Mouse (Mus musculus) layer of hippocampus, adult 2 months (tissue): ENCODE measurements around the gene Casz1. TPM values are rescaled to one million over a fixed set of nuclear protein-coding genes. Genes with fewer than 3 reads are reported as not detected.

ENCODE experiments used
- DNase-seq, 2 experiments: peaks; one replicate each; pipeline ENCODE4 v3.0.0; 2022; ENCODE audit warnings: low spot score in 2 of 2
- H3K27ac ChIP-seq: fragments of 200-600 bp; 2 replicates; pipeline ENCODE4 v1.8.1; 2022
- H3K4me3 ChIP-seq: fragments of 200-600 bp; 2 replicates; pipeline ENCODE4 v1.8.1; 2022; ENCODE audit warnings: mild to moderate bottlenecking
- CTCF ChIP-seq: fragments of 200-600 bp; conservative IDR thresholded peaks from 2 replicates; pipeline ENCODE4 v1.8.1; 2022; ENCODE audit warnings: antibody characterized with exemption, mild to moderate bottlenecking, moderate library complexity
- total RNA-seq, 2 experiments: library from RNA; stranded (reverse); gene quantifications; 2 replicates each; pipeline ENCODE4 v1.2.3; 2021

Casz1 gene
- total RNA-seq, 2 experiments from 2014 or later = 0.34 to 0.56 TPM

DNA sequence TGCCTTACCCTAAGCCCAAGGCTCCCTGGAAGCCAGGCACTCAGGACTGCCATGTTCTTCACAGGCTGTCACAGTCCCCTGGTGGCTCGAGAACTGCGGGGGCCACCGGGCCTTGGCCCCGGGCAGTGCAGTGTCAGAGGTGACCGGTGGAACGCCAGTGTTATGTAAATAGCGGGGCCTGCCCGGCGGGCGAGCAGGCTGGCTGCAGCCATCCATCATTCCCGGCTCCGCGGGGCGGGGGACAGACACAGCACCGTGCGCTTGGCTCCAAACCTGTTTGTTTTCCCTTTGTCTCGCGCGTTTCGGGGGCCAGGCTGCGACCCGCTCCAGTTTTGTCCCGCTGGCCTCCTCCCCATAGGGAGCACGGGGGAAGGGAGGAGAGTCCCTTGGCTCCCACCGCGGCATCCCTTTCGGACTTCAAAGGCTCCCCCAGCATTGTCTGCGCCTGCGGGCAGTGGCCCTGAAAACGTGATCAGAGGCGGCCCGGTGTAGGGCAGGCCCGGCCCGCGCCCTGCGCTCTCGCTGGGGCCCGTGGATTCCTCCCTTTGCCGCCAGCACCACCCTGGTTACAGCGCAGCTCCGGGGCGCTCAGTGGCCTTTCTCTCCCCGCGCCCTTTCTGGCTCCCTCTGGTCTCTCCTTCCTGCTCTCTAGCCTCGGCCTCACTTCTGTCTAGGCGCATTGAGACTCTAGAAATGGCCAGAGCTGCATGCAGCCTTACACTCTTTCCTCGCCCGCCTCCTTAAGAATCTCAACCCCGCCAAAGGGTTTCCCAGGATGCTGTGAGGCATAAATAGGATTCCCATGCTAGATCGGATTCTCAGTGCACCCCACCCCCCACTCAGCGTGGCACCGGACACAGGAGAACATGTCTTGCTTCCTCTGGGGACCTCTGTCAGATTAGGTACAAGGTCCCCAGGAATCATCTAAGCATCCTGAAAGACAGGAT is 86.9 kb downstream of the Casz1 start:
- H3K27ac ChIP-seq = no peak overlapping the region
- no peak for DNase-seq
- H3K4me3 ChIP-seq = peak overlapping the region; percentile 28
- no peak for TF ChIP-seq CTCF

- Histone ChIP-seq H3K27ac (no peak overlapping the region), H3K4me3 (no peak overlapping the region)
- no peak for TF ChIP-seq CTCF
- no peak for DNase-seq
Measured at GRCm38 (mm10) chr4:148896125-148896524, 91.9 kb downstream of the Casz1 start.

- no peak for TF ChIP-seq CTCF
- no peak overlapping the region for H3K27ac ChIP-seq
- DNase-seq = no peak
- H3K4me3 ChIP-seq = peak overlapping the region; percentile 63
Measured at GRCm38 (mm10) chr4:148899927-148900294, 95.7 kb downstream of the Casz1 start.

DNA sequence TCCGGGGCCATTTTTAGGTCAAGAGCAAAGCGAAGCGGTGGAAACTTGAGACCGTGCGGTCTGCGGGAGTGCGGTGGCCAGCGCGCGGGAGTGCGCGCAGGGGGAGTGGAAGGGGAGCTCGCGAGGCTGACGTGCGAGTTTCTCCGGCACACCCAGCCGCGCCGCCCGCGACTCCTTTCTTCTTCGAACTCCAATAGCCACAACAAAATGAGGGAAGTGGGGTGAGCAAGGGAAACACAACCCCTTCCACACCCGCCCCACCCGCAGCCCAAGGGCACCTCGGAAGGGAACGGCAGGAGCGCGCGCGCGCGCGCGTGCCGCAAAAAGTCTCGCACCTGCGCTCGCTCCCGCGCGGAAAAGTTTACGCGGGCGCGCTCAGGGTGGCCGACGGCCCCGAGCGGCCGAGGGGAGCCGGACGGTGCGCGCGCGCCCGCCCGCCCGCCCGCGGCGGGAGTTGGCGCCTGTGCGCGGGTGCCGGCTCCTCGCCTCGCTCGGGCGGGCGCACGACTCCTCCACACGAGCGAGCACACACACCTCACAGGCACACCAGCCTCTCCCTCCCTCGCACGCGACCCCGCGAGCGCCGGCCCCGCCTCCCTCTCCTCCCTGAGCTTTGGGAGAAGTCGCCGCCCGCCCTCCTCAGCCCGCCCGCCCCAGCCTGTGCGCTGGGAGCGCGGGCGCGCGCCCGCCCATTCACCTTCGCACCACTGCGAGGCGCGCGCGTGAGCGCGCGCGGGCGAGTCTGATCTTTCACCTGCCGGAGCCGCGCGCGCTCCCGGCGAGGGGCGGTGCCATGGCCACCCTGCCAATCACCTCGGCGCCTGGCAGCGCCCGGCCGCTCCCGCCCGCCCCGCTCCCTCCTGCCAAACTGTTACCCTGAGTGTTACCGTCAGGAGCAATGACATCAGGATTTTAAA is 96.3 kb downstream of the Casz1 start:
- no peak for TF ChIP-seq CTCF

GRCm38 (mm10) chr4:148901275-148902052 is 97.2 kb downstream of the Casz1 start:
- H3K27ac ChIP-seq = no peak overlapping the region
- no peak for TF ChIP-seq CTCF
- DNase-seq = no peak
- peak overlapping the region; percentile 63 for H3K4me3 ChIP-seq

More for the DNA sequence above, 96.3 kb downstream of the Casz1 start:
- no peak for DNase-seq
- Histone ChIP-seq H3K27ac (no peak overlapping the region), H3K4me3 (peak overlapping the region; percentile 63)

GRCm38 (mm10) chr4:148902919-148903727 is 98.9 kb downstream of the Casz1 start:
- Histone ChIP-seq H3K4me3 (no peak overlapping the region), H3K27ac (no peak overlapping the region)
- DNase-seq = no peak
- TF ChIP-seq CTCF = peak; percentile 71

DNA sequence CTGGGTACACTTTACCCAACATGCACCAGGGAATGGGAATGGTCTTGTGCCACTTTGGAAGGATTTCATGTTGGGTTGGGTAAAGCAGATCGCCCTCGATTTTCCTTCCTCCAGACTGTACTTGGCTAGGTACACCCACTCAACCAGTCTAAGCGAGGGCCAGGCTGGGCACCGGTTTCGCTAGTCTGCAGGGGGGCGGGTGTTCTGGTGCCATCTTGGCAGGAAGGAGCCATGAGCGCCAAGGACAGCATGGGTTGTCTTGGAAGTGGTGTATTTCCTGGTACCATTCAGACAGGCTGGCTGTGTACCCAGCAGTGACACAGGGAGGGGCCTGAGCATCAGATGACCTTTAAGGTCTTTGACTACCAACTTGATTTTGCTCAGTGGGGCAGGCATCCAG is 101.1 kb downstream of the Casz1 start:
- TF ChIP-seq CTCF = no peak
- H3K27ac ChIP-seq = no peak overlapping the region
- no peak overlapping the region for H3K4me3 ChIP-seq
- no peak for DNase-seq

- Histone ChIP-seq H3K4me3 (no peak overlapping the region), H3K27ac (no peak overlapping the region)
- DNase-seq = no peak
- no peak for TF ChIP-seq CTCF
Measured at GRCm38 (mm10) chr4:148906806-148907205, 102.6 kb downstream of the Casz1 start.

GRCm38 (mm10) chr4:148908214-148908681 is 104.0 kb downstream of the Casz1 start:
- no peak overlapping the region for H3K27ac ChIP-seq
- peak; percentile 76 for TF ChIP-seq CTCF
- DNase-seq = no peak
- no peak overlapping the region for H3K4me3 ChIP-seq

DNA sequence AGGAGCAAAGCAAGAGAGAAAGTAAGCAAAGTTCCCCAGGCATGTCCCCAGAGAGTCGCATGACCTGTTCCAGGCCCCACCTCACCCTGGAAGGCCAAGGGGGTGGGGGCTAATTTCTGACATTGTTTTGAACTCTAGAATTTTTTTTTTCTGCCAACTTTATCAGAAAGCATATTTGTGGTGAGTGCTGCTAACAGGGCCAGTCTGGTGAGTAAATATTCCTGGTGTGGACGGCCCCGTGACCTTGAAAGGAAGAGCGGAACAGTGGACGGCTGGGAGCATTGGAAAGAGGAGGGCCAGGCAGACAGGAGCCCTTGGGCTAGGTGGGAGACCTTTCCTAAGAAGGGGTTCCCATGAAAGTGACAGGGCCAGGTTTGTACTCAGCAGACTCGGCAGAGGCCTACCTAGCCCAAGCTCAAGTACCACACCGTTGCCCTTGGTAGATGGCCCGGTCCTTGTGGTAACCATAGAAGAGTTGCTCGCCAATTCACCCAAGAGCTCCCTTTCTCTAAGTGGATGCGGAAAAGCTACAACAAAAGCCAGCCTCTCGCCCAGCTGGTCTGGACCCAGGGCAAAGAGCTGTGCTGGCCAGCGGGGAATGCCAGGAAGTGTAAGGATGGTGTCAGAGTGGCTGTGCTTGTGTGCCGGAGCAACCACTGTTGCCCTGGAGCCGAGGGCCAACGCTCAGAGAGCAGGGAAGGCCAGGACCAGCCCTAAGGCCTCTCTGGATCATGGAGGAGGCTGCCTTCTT is 104.7 kb downstream of the Casz1 start:
- Histone ChIP-seq H3K4me3 (no peak overlapping the region), H3K27ac (no peak overlapping the region)
- TF ChIP-seq CTCF = no peak
- no peak for DNase-seq

DNA sequence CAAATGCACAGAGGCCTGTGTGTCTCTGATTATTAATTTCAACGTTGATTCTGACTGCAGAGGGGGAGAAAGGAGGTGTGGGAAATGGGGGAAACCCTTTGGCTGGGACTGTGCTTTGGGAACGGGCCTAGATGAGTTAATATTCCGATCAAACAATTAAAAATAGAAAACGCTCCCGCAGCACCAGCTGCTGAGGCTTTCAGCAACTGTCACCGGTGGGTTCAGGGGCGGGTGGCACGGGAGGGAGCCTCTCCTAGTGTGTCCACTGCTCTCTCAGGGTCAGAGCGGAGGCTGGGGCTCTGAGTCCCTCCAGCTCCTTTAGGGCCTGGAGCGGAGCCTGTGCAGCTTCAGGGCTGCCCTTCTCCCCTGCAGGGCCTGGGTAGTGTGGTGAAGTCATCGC is 105.3 kb downstream of the Casz1 start:
- no peak overlapping the region for H3K27ac ChIP-seq
- TF ChIP-seq CTCF = no peak
- H3K4me3 ChIP-seq = no peak overlapping the region
- peak in 1 of 2 experiments; percentile 18 for DNase-seq
